Mouse (Mus musculus) layer of hippocampus, adult 9-11 months (tissue): ENCODE data around the gene Tsr3.
A peak's percentile ranks its signal among the peaks of the same experiment; 100 is the strongest.
"Not testable (repeated sequence)": the region's sequence is repeated elsewhere in the genome, so short reads cannot be mapped to it uniquely, and the experiment has no call there.

ENCODE experiments used
- DNase-seq: peaks from one replicate; pipeline ENCODE4 v3.0.0; 2022

Tsr3 gene

GRCm38 (mm10) chr17:25239695-25240636, at the start of gene Tsr3, which contains the start of gene Gnptg:
Tsr3 (plus strand) TSS chr17:25240170.
Gnptg (minus strand) TSS chr17:25240124.
- peak; percentile 84 for DNase-seq

GRCm38 (mm10) chr17:25202401-25202800, 37.6 kb upstream of the Tsr3 start:
- no peak for DNase-seq

GRCm38 (mm10) chr17:25210006-25210405, 30.0 kb upstream of the Tsr3 start:
- peak; percentile 52 for DNase-seq

- peak; percentile 35 for DNase-seq
These were observed 29.1 kb upstream of the Tsr3 start for GRCm38 (mm10) chr17:25210680-25211466.

GRCm38 (mm10) chr17:25211705-25212104, 28.3 kb upstream of the Tsr3 start:
- DNase-seq, result no peak

- no peak for DNase-seq
These were observed 24.5 kb upstream of the Tsr3 start for GRCm38 (mm10) chr17:25215431-25215830.

- DNase-seq, result no peak
These were observed 21.0 kb upstream of the Tsr3 start for GRCm38 (mm10) chr17:25218967-25219366.

GRCm38 (mm10) chr17:25219492-25220295, 20.3 kb upstream of the Tsr3 start:
- no peak for DNase-seq

GRCm38 (mm10) chr17:25220746-25221145, 19.2 kb upstream of the Tsr3 start:
- DNase-seq, result no peak

GRCm38 (mm10) chr17:25221821-25222503, 18.0 kb upstream of the Tsr3 start:
- peak; percentile 65 for DNase-seq

GRCm38 (mm10) chr17:25222504-25222940, 17.4 kb upstream of the Tsr3 start:
- not testable (repeated sequence) for DNase-seq

- no peak for DNase-seq
These were observed 16.9 kb upstream of the Tsr3 start for GRCm38 (mm10) chr17:25222951-25223601.

- no peak for DNase-seq
These were observed 15.3 kb upstream of the Tsr3 start for GRCm38 (mm10) chr17:25224586-25225222.

GRCm38 (mm10) chr17:25225659-25226058, 14.3 kb upstream of the Tsr3 start:
- no peak for DNase-seq

- no peak for DNase-seq
These were observed 12.0 kb upstream of the Tsr3 start for GRCm38 (mm10) chr17:25227991-25228390.

GRCm38 (mm10) chr17:25230014-25230655, 9.8 kb upstream of the Tsr3 start:
- DNase-seq, result not testable (repeated sequence)

GRCm38 (mm10) chr17:25230700-25231099, 9.3 kb upstream of the Tsr3 start:
- no peak for DNase-seq

GRCm38 (mm10) chr17:25231621-25232020, 8.3 kb upstream of the Tsr3 start:
- not testable (repeated sequence) for DNase-seq

- no peak for DNase-seq
These were observed 4.3 kb upstream of the Tsr3 start for GRCm38 (mm10) chr17:25235635-25236034.

GRCm38 (mm10) chr17:25243131-25243780, 3.3 kb downstream of the Tsr3 start:
- DNase-seq, result no peak
